Mouse (Mus musculus) bone marrow, adult 2 months (tissue): ENCODE results near the gene Lsm12.

Experiments
- CTCF ChIP-seq: fragments of 200-500 bp; IDR thresholded peaks from 2 replicates; pipeline ENCODE4 v1.5.1; 2011; ENCODE audit warnings: low read length, control low read depth; ENCODE audit not compliant: control insufficient read depth, insufficient read depth
- POLR2A ChIP-seq: fragments of 200-500 bp; IDR thresholded peaks from 2 replicates; pipeline ENCODE4 v1.6.1; 2011; ENCODE audit warnings: low read depth, mild to moderate bottlenecking, control low read depth, low read length, borderline replicate concordance; ENCODE audit not compliant: control insufficient read depth

- TF ChIP-seq CTCF, result no peak
- TF ChIP-seq POLR2A, result peak; percentile 53; the same call in 1 of the 2 replicates
Measured at GRCm38 (mm10) chr11:102189461-102190436, 4.7 kb upstream of the Lsm12 start, which contains the start of gene G6pc3.
